19 mouse cellular contexts compared by ENCODE assay signal in genomic region chr6:28259750-28260149, GRCm38 (mm10).
A peak's percentile ranks its signal among the peaks of the same experiment; 100 is the strongest.
DNase-seq lines count a peak whose midpoint lies in the region; ATAC-seq and TF ChIP-seq lines count a peak whose summit lies in the region.
"Had no signal": no experiment of that assay in that cellular context is flagged by ENCODE, and none has a peak within 500 bp of the region (broad histone marks: within the 10 kb centered on the region; RNA-seq: fewer than 3 reads in every experiment).

No protein-coding gene starts in this region.

- H3K27me3 ChIP-seq in liver, embryonic 11.5 days (replicated peaks; ENCODE audit: control insufficient read depth, insufficient read depth, low read length), result no peaks in the 10 kb centered on the region
- no peaks in the 10 kb centered on the region for H3K27me3 ChIP-seq in MEL (ENCODE audit: control insufficient read depth in 1 of 2, insufficient read depth in 2 of 2, low read length in 2 of 2)
- no peaks in the 10 kb centered on the region for H3K27me3 ChIP-seq in liver, embryonic 13.5 days
- H3K27me3 ChIP-seq in liver, postnatal 0 days (ENCODE audit: insufficient read depth, low read length), result no peaks in the 10 kb centered on the region
- H3K27me3 ChIP-seq: embryonic facial prominence, embryonic 12.5 days; forebrain, embryonic 15.5 days; heart, embryonic 12.5 days had no signal

- no peak for ATAC-seq in liver, embryonic 11.5 days (replicated peaks; ENCODE audit: low FRiP score)
- no peak for ATAC-seq in liver, embryonic 13.5 days (ENCODE audit: low read depth)
- ATAC-seq in liver, postnatal 0 days, result no peak
- ATAC-seq: forebrain, embryonic 15.5 days had no signal

- no peak overlapping the region for H3K9ac ChIP-seq in liver, embryonic 11.5 days (ENCODE audit: low read depth, low read length)
- peak overlapping the region; percentile 100 for H3K9ac ChIP-seq in MEL (ENCODE audit: control insufficient read depth, low read depth, low read length, poor library complexity, severe bottlenecking)
- peak overlapping the region; percentile 63 for H3K9ac ChIP-seq in liver, embryonic 13.5 days
- H3K9ac ChIP-seq in liver, postnatal 0 days (replicated peaks), result no peak overlapping the region

- H3K79me2 ChIP-seq in MEL (ENCODE audit: control insufficient read depth, insufficient read depth, low read length, poor library complexity), result peaks cover 38% of the 10 kb centered on the region

- no peak for DNase-seq in liver, embryonic 11.5 days (ENCODE audit: low spot score)
- no peak for DNase-seq in liver
- DNase-seq in MEL (ENCODE audit: low read depth, low spot score), result peak; percentile 55
- no peak for DNase-seq in liver, embryonic 13.5 days
- DNase-seq in liver, postnatal 0 days, result no peak
- no peak for DNase-seq in layer of hippocampus, adult 9-11 months
- no peak for DNase-seq in right cerebral cortex, postnatal 4 days
- DNase-seq: adrenal gland, adult 8-10 months; adrenal gland, postnatal 36 days; cerebellum, adult 11 months; cerebellum, adult 8-10 months; cerebellum, postnatal 14 days; gastrocnemius, postnatal 14 days; heart, adult 2 months had no signal

- peak overlapping the region; percentile 39 for H3K4me3 ChIP-seq in liver, embryonic 11.5 days (ENCODE audit: low read depth, low read length)
- H3K4me3 ChIP-seq in MEL (ENCODE audit: control insufficient read depth in 1 of 2, insufficient read depth in 1 of 2, low read depth in 2 of 2, low read length in 2 of 2), result peak overlapping the region; percentile 38 to 94
- peak overlapping the region; percentile 51 for H3K4me3 ChIP-seq in liver, embryonic 13.5 days (replicated peaks)
- peak overlapping the region; percentile 24 for H3K4me3 ChIP-seq in liver, postnatal 0 days (ENCODE audit: low read depth, low read length)

- WGBS in liver, embryonic 11.5 days, result 68% methylated on average over 5 of the region's 5 CpGs
- 47% methylated on average over 5 of the region's 5 CpGs for WGBS in liver, embryonic 13.5 days (ENCODE audit: insufficient replicate concordance)
- WGBS in liver, postnatal 0 days (ENCODE audit: insufficient replicate concordance), result 62% methylated on average over 5 of the region's 5 CpGs

- no peak for TF ChIP-seq CTCF in MEL (IDR thresholded peaks at IDR 0.05 in 2 of 3, conservative IDR thresholded peaks at IDR 0.05 in 1 of 3; ENCODE audit: control insufficient read depth in 1 of 3, insufficient read depth in 1 of 3, low read depth in 2 of 3, low read length in 3 of 3, poor library complexity in 1 of 3, severe bottlenecking in 1 of 3)
- TF ChIP-seq CTCF in liver, postnatal 0 days (IDR thresholded peaks at IDR 0.05; ENCODE audit: low read depth), result no peak

- TF ChIP-seq RAD21 in MEL (IDR thresholded peaks at IDR 0.05; ENCODE audit: low read depth, low read length), result no peak

- H3K9me3 ChIP-seq in liver, embryonic 11.5 days (ENCODE audit: control insufficient read depth, low read length), result no peaks in the 10 kb centered on the region
- no peaks in the 10 kb centered on the region for H3K9me3 ChIP-seq in MEL (replicated peaks; ENCODE audit: insufficient read depth, low read length)
- H3K9me3 ChIP-seq in liver, embryonic 13.5 days (replicated peaks), result no peaks in the 10 kb centered on the region
- no peaks in the 10 kb centered on the region for H3K9me3 ChIP-seq in liver, postnatal 0 days (ENCODE audit: low read length)
- H3K9me3 ChIP-seq: embryonic facial prominence, embryonic 12.5 days; forebrain, embryonic 10.5 days; forebrain, embryonic 15.5 days; heart, embryonic 12.5 days had no signal

- no peak; a peak in 1 of 4 replicates for TF ChIP-seq POLR2A in MEL (IDR thresholded peaks at IDR 0.05; ENCODE audit: control insufficient read depth in 1 of 2, insufficient read depth in 1 of 2, low read depth in 1 of 2, low read length in 2 of 2, poor library complexity in 1 of 2)

- H3K4me1 ChIP-seq in liver, embryonic 11.5 days (replicated peaks; ENCODE audit: control insufficient read depth, insufficient read depth, low read length), result peaks cover 3% of the 10 kb centered on the region; the same call in 1 of the 2 replicates
- H3K4me1 ChIP-seq in MEL (ENCODE audit: control insufficient read depth in 1 of 2, insufficient read depth in 2 of 2, low read length in 2 of 2), result peaks cover 12 to 14% of the 10 kb centered on the region in 2 experiments
- H3K4me1 ChIP-seq in liver, embryonic 13.5 days (replicated peaks), result peaks cover 37% of the 10 kb centered on the region
- H3K4me1 ChIP-seq in liver, postnatal 0 days (ENCODE audit: insufficient read depth), result peaks cover 12% of the 10 kb centered on the region

- H3K4me2 ChIP-seq in liver, embryonic 11.5 days, result peak overlapping the region; percentile 56
- peak overlapping the region; percentile 67 for H3K4me2 ChIP-seq in liver, embryonic 13.5 days
- H3K4me2 ChIP-seq in liver, postnatal 0 days (ENCODE audit: low read depth, low read length), result peak overlapping the region; percentile 63

- no peak for TF ChIP-seq EP300 in MEL (IDR thresholded peaks at IDR 0.05; ENCODE audit: low read depth in 1 of 2, low read length in 2 of 2)
- no peak for TF ChIP-seq EP300 in liver, postnatal 0 days (IDR thresholded peaks at IDR 0.05; ENCODE audit: low read depth)

- H3K27ac ChIP-seq in liver, embryonic 11.5 days (ENCODE audit: low read depth, low read length), result no peak overlapping the region
- peak overlapping the region; percentile 49; the same call in 1 of the 2 replicates for H3K27ac ChIP-seq in MEL (ENCODE audit: control insufficient read depth, low read depth, low read length)
- no peak overlapping the region; the same call in 1 of the 2 replicates for H3K27ac ChIP-seq in liver, embryonic 13.5 days
- H3K27ac ChIP-seq in liver, postnatal 0 days (ENCODE audit: low read depth), result no peak overlapping the region
- H3K27ac ChIP-seq: embryonic facial prominence, embryonic 12.5 days; forebrain, embryonic 10.5 days; forebrain, embryonic 15.5 days; heart, adult 2 months; hindbrain, embryonic 14.5 days had no signal

- H3K36me3 ChIP-seq in liver, embryonic 11.5 days (ENCODE audit: control insufficient read depth, insufficient read depth, low read length), result peaks cover 14% of the 10 kb centered on the region; the same call in 1 of the 2 replicates
- peaks cover 25 to 48% of the 10 kb centered on the region in 2 experiments for H3K36me3 ChIP-seq in MEL (ENCODE audit: control insufficient read depth in 1 of 2, insufficient read depth in 2 of 2, low read length in 2 of 2)
- H3K36me3 ChIP-seq in liver, embryonic 13.5 days, result peaks cover 34% of the 10 kb centered on the region
- peaks cover 32% of the 10 kb centered on the region for H3K36me3 ChIP-seq in liver, postnatal 0 days (replicated peaks; ENCODE audit: insufficient read depth, low read length)

TF ChIP-seq in MEL, 35 proteins besides CTCF, POLR2A, EP300 and RAD21:
- TF ChIP-seq SIN3A (IDR thresholded peaks at IDR 0.05; ENCODE audit: low read length), result peak; percentile 60; the same call in 1 of the 2 replicates
- peak; percentile 53 for TF ChIP-seq GATA1 (IDR thresholded peaks at IDR 0.05; ENCODE audit: low read depth, low read length)
- TF ChIP-seq HCFC1 (IDR thresholded peaks at IDR 0.05; ENCODE audit: low read depth, low read length), result no peak
- 0 out of 2 replicates have a peak, but pooled peaks have one; percentile 28 for TF ChIP-seq CHD1 (IDR thresholded peaks at IDR 0.05; ENCODE audit: low read depth, low read length)
- TF ChIP-seq MXI1 (IDR thresholded peaks at IDR 0.05; ENCODE audit: low read depth, low read length), result peak; percentile 18; the same call in 1 of the 2 replicates
- TF ChIP-seq MEF2A (IDR thresholded peaks at IDR 0.05; ENCODE audit: extremely low read depth, insufficient replicate concordance, low read depth, low read length, poor library complexity, severe bottlenecking), result no peak
- no peak for TF ChIP-seq ELF1 (IDR thresholded peaks at IDR 0.05; ENCODE audit: low read depth, low read length)
- TF ChIP-seq MYC (IDR thresholded peaks at IDR 0.05; ENCODE audit: low read depth, low read length), result no peak

Comparison
In these comparisons a context has a peak if more than half of its experiments do, and no peak if none do; other contexts are left out.
1. H3K9ac ChIP-seq: peak in MEL (single experiment) and liver, embryonic 13.5 days (single experiment); none in liver, embryonic 11.5 days (single experiment) and liver, postnatal 0 days (single experiment).
2. Peak in every context shown above with its lines, with median percentiles within 50 percentile points of each other: H3K4me2 ChIP-seq and H3K4me3 ChIP-seq.